Mouse (Mus musculus) heart, postnatal 14 days (tissue): ENCODE measurements around the gene Tubgcp3. TPM values are rescaled to one million over a fixed set of nuclear protein-coding genes. Genes with fewer than 3 reads are reported as not detected.
"Not testable (repeated sequence)": the region's sequence is repeated elsewhere in the genome, so short reads cannot be mapped to it uniquely, and the experiment has no call there.

Source experiments
- DNase-seq, 2 experiments: peaks; one replicate each; pipeline ENCODE4 v3.0.0; 2021 to 2022
- intact Hi-C: fragments of 180-260 bp; cut with DNase I; formaldehyde crosslinking; loops from one replicate; pipeline ENCODE4 v1.15.1; 2025
- long read RNA-seq, 2 experiments: library from polyadenylated mRNA; stranded (forward); transcript quantifications; one replicate each; pipeline ENCODE4 v2.0.0; 2021
- total RNA-seq, 2 experiments: library from RNA; stranded (reverse); gene quantifications; 2 replicates each; pipeline ENCODE4 v1.2.3; 2021

Tubgcp3 gene
- total RNA-seq = 10 to 100 TPM; 15.5 to 16.0 TPM
- long read RNA-seq, experiment 1, transcript Tubgcp3-201 (22 exons, 3,797 nt) = major isoform, 19 of 31 reads
- long read RNA-seq, experiment 1, partial matches to known transcripts = 4 of 31 reads
- long read RNA-seq, experiment 1, other reads (novel, unspliced or antisense) = 7 of 31 reads
- long read RNA-seq, experiment 2, transcript Tubgcp3-201 (22 exons, 3,797 nt) = major isoform, 18 of 27 reads
- long read RNA-seq, experiment 2, partial matches to known transcripts = 1 of 27 reads
- long read RNA-seq, experiment 2, other reads (novel, unspliced or antisense) = 6 of 27 reads

DNA sequence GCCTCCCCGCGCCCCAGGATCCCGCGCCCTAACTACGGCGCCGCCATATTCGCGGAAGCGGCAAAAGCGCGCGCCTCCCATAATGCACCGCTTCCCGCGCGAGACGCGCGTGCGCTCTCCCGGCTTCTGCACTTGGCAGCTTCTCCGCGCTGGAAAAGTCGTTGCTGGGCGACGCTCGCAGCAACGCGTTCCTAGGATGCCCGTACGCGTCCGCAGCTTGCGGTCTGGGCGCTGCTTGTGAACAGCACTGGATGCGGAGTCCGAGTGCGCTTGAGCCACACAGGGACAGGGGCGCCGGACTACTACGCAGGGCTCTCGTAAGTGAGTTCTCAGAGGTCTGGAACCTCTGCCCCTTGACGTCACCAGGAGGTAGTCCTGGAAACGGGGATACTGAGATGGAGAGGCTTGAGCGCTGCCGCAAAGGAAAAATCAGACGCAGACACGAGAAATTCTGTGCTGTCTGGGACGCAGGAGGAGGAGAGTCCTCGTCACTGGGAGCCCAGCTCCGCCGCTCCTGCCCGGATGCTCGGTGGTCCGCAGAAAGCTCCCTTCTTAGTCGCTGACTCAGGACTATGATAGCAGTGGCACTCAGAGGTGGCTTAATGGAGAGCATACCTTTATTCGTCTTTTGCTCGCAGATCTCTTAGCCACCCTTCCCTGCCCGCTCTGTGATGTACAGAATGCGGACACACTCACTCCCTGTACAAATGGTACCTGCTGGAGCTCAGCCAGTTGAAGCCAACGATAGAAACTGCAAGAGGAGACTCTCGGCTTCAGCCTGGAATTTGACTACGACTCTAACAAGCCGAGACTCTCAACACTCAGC lies at the start of gene Tubgcp3:
TSS of gene Tubgcp3 (minus strand) at position 193 of the 826 bp plus-strand sequence.
- peak; percentile 94 to 96 for DNase-seq
- intact Hi-C loops = loop anchor here (10.0 kb wide), 1 partner anchor 277 kb away; the partner anchor contains the start of gene Sox1

- DNase-seq = no peak
- intact Hi-C loops = no loop called here
These were observed 47.0 kb upstream of the Tubgcp3 start for GRCm38 (mm10) chr8:12719091-12719490.

DNA sequence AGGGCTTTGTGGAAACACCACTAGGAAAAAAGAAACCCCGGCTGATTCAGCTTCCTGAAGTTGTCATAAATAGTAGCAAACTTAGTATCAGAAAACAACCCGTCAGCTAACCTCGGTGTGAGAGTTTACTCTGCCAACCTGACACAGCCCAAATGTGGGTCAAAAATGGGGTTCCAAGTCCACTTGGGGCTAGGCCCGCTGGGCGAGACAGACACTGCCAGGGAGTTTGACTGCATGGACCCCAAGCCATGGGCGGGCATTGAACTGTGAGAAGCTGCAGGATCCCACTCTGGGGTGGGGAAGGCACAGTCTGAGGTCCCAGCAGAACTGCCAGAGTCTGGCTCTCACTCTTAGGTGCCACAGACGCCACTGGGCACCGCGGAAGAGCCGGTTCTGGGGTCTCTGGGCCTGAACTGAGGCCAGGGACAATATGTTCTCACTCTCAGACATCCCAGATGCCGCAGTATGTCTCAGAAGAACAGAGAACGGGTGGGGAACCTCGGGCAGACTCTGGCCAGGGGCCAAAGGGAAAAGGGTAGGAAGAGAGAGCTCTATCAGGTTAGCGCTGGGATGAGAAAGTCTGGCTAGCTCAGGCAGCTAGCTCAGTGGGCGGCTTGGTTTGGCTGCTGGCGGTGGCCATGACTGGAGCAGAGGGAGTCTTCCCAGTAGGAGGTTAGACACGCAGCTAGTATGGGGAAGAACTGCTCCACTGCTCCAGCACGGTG lies 44.0 kb upstream of the Tubgcp3 start:
- intact Hi-C loops = no loop called here
- DNase-seq = no peak

GRCm38 (mm10) chr8:12711623-12712022 lies 39.6 kb upstream of the Tubgcp3 start:
- DNase-seq = no peak
- intact Hi-C loops = no loop called here

- intact Hi-C loops = no loop called here
- DNase-seq = no peak
These were observed 31.5 kb upstream of the Tubgcp3 start for GRCm38 (mm10) chr8:12703597-12703996.

DNA sequence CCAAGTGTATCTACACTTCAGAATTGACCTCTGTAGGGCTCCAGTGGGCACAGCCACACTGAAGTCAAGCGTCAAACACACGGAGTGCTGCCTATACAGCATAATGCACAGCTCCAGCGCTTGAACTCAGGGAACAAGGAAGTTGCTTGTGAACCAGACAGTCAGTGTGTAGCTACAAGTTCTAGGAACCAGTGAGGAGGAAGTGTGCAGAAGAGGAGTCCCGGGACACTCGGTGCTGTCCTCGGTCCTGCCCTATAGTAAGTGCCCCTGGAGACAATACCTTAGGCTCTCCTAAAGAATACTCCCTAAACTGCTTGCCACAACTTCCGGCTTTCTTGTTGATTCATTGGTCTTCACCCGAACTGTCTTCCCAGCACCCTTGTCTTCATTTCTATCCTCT lies 30.2 kb upstream of the Tubgcp3 start:
- intact Hi-C loops = no loop called here
- DNase-seq = no peak

- no peak for DNase-seq
- intact Hi-C loops = no loop called here
These were observed 26.7 kb upstream of the Tubgcp3 start for GRCm38 (mm10) chr8:12698660-12699277.

DNA sequence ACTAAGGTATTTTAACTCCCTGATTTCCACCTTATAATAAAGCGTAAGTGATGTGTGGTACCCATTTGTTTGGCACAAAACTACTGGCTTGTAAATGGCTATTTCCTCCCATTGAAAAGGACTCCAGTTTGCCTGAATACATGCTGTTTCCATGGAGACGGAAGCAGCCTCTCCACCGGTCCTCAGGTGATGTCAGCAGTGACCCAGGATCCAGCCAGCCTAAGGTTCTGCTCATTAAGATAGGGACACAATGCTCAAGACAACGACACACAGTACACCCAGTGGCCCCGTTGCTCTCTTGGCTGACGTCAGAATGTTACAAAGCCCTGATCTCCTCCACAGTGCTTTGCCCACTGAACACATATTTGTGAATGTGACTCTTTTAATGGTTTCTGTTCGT lies 16.8 kb upstream of the Tubgcp3 start:
- intact Hi-C loops = no loop called here
- no peak for DNase-seq

- peak; percentile 86 to 91 for DNase-seq
- intact Hi-C loops = loop anchor here (2.0 to 10.0 kb wide), 4 partner anchors 71 to 721 kb away; partner anchors contain the start of gene Sox1
These were observed 5.5 kb upstream of the Tubgcp3 start for GRCm38 (mm10) chr8:12677529-12677928.

DNA sequence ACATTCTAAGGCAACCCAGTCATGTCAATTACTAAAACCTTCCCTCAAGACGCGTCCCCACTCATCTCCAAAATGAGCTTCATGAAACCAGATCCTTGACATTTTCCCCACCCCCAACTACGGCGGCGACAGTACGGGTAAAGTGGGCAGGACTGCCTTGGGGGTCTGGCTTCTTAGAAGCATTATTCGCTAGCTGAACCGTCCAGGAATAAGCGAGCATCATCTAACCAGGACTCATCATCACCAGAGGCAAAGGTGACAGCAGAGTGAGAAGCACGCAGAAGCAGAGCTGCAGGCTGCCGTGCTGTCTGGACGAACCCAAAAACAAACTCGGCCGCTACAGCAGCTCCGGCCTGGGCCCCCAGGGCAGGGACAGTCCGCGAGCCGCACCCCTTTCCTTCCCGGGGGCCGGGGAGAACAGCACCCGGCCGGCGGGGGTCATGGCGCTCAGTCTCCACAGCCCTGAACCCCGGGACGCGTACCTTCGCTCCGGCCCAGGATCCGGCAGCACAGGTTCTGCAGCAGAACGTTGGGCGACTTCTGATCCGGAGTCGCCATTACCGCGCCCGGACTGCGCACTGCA lies 484 bp downstream of the Tubgcp3 start:
- intact Hi-C loops = loop anchor here (10.0 kb wide), 1 partner anchor 277 kb away; the partner anchor contains the start of gene Sox1
- DNase-seq = no peak

DNA sequence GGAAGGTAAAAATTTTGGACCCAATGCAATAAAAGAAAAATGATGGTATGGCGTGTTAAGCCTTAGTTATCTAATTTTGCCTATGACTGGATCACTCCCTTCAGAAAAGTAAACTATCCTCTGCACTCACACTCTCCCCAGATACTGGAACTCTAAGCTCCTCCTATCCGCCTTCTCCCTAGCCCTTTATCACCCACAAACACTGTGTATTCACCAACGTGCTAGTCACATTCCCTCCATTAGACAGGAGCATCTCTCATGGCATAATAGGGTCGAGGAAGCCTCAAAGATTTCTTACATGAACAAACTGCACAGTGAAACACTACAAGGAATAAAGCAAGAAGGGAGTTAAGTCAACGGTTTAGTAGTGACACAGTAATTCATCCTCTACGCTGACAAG lies 1.1 kb downstream of the Tubgcp3 start:
- intact Hi-C loops = loop anchor here (10.0 kb wide), 1 partner anchor 276 kb away; the partner anchor contains the start of gene Sox1
- no peak for DNase-seq

GRCm38 (mm10) chr8:12668832-12669231 lies 3.2 kb downstream of the Tubgcp3 start:
- no peak for DNase-seq
- intact Hi-C loops = no loop called here

DNA sequence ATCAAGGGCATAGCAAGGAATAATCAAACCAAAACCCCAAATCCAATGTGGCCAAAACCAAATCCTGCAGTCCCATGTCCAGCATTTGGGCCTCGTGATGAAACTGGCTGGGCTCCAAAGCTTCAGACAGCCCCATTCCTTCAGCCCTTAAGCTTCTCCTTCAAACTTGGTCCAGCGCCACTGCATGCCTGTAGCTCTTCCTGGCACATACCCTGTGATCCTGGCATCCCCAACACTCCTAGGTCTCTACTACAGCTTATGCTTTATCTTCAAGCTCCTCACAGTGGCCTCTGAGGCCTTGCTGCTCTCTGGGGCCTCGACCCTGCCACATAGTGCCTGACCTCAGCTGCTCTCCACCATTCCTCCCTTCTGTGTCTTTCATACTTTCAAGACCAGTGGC lies 5.5 kb downstream of the Tubgcp3 start:
- intact Hi-C loops = not testable (repeated sequence)
- DNase-seq = peak; percentile 25 to 65

DNA sequence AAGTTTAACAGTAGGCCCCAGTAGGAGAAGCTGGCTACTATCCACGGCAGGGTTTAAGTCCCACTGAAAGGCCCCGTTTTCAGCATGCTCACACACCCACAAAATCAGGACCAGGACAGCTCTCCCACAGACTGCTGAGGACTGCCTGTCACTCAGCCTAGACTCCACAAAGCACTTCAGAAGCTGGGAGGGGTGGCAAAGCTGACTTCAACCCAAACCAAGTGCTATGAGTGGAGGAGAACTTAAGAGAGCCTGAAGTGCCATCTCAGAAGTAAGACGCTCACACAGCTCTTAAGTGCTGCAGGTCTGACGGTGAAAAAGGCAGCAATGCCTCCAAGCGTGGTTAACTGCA lies 9.0 kb downstream of the Tubgcp3 start:
- intact Hi-C loops = no loop called here
- no peak for DNase-seq

- intact Hi-C loops = no loop called here
- DNase-seq = no peak
These were observed 9.5 kb downstream of the Tubgcp3 start for GRCm38 (mm10) chr8:12662375-12663104.

GRCm38 (mm10) chr8:12657411-12657810 lies 14.6 kb downstream of the Tubgcp3 start:
- intact Hi-C loops = no loop called here
- DNase-seq = no peak

DNA sequence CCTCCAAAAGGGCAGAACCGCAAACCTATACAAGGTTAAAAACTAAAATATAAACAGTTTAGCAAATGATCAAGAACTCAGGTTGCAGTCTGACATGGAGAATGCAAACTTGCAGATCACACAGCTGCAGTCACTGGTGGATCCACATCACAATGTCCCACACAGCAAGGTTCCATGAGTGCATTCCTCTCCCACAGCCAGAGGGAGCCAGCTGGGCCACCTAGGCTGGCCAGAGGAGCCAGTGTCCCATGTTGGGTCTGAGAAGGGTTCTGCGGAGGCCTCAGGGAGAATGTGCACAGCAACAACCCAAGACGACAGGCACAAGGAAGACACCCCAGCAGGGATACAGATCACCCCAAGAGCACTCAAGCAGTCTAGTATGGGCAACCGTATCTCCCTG lies 20.8 kb downstream of the Tubgcp3 start:
- peak in 1 of 2 experiments; percentile 23 for DNase-seq
- intact Hi-C loops = no loop called here

- DNase-seq = no peak
- intact Hi-C loops = no loop called here
These were observed 21.6 kb downstream of the Tubgcp3 start for GRCm38 (mm10) chr8:12650495-12650894.

DNA sequence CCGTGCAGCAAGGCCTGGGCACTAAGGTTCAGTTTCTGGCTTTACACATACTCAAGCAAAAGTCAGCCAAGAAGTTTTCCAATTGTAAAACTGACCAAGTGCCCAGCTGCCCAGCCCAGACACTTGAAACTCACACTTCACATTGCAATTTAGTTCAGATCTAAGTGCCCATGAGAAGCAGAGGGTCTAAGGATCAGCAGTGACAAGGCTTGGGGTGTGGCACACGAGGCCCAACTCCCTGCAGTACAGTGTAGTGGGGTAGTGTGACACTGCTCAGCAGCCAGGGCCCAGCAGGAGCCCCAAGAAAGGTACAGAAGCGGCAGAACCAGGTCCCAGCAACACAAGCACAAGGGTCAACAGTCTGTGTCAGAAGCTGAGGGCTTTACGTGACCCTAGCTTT lies 23.1 kb downstream of the Tubgcp3 start:
- DNase-seq = no peak
- intact Hi-C loops = no loop called here
